Mouse (Mus musculus): ENCODE measurements at regions not wholly inside any gene's neighbourhood (a gene's known extent, or its start where the extent isn't known, plus 50 kb on each side); places are given as distances from the start of the nearest gene placed in this dataset.
A peak's percentile ranks its signal among the peaks of the same experiment; 100 is the strongest.

DNA sequence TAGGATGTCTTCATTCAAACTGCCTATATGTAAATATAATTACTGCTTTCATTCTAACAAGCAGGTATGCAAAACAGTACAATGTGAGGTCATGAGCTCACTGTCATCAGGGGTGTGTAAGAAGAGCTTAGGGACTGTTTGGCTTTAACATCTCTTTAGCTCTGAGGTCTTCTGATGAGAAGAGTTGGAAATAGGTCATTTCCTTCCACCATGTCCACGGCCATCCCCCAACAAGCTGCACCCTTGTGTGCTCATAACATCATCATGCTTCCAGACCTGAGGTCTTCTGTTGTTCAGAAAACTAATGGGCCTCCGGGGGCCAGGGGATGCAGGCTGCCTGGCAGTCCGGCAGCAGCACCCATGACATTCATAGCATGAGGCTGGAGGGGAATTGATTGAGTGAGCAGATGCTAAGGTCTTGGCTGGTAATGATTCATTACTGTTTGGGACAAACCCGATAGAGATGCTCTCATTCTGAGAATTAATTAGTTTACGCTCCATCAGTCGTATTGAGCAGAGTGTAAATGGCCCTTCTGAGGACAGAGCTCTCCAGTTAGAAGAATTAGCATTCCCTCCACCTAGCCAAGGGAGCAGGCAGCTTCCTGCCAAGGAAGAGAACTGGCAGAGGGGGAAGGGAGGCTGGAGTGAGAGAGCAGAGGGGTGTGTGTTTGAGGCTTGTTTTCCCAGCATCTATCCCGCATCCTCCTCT lies 64.0 kb downstream of the Rps24 start:
- H3K27me3 ChIP-seq (ENCODE audit: low read depth, poor library complexity, severe bottlenecking): no peaks in the 10 kb centered on the region
- no peak overlapping the region for H3K27ac ChIP-seq
- H3K4me1 ChIP-seq: no peaks in the 10 kb centered on the region
- no peak overlapping the region for H3K4me3 ChIP-seq
- 60% methylated on average over 7 of the region's 7 CpGs for WGBS
- DNase-seq (ENCODE audit: low spot score): no peak
- no peaks in the 10 kb centered on the region for H3K36me3 ChIP-seq
- H3K9me3 ChIP-seq (replicated peaks): no peaks in the 10 kb centered on the region

GRCm38 (mm10) chr14:24551472-24551783 lies 64.5 kb downstream of the Rps24 start:
- WGBS: 75% methylated on average over 3 of the region's 3 CpGs
- Histone ChIP-seq H3K4me1 (no peaks in the 10 kb centered on the region), H3K36me3 (no peaks in the 10 kb centered on the region), H3K9me3 (replicated peaks) (no peaks in the 10 kb centered on the region), H3K27ac (no peak overlapping the region), H3K4me3 (no peak overlapping the region), H3K27me3 (ENCODE audit: low read depth, poor library complexity, severe bottlenecking) (no peaks in the 10 kb centered on the region)
- no peak for DNase-seq (ENCODE audit: low spot score)

- no peak for DNase-seq (ENCODE audit: low spot score)
- 77% methylated on average over 9 of the region's 9 CpGs for WGBS
- Histone ChIP-seq H3K27ac (no peak overlapping the region), H3K4me3 (no peak overlapping the region), H3K27me3 (ENCODE audit: low read depth, poor library complexity, severe bottlenecking) (no peaks in the 10 kb centered on the region), H3K36me3 (no peaks in the 10 kb centered on the region), H3K9me3 (replicated peaks) (no peaks in the 10 kb centered on the region), H3K4me1 (no peaks in the 10 kb centered on the region)
Measured at GRCm38 (mm10) chr14:24564801-24565624, 78.1 kb downstream of the Rps24 start.

GRCm38 (mm10) chr14:24565718-24566322 lies 78.9 kb downstream of the Rps24 start:
- Histone ChIP-seq H3K9me3 (replicated peaks) (no peaks in the 10 kb centered on the region), H3K27me3 (ENCODE audit: low read depth, poor library complexity, severe bottlenecking) (no peaks in the 10 kb centered on the region), H3K27ac (no peak overlapping the region), H3K36me3 (no peaks in the 10 kb centered on the region), H3K4me3 (no peak overlapping the region), H3K4me1 (no peaks in the 10 kb centered on the region)
- WGBS: 90% methylated on average over 10 of the region's 10 CpGs
- DNase-seq (ENCODE audit: low spot score): no peak

- Histone ChIP-seq H3K36me3 (no peaks in the 10 kb centered on the region), H3K27ac (no peak overlapping the region), H3K27me3 (ENCODE audit: low read depth, poor library complexity, severe bottlenecking) (no peaks in the 10 kb centered on the region), H3K9me3 (replicated peaks) (no peaks in the 10 kb centered on the region), H3K4me3 (no peak overlapping the region), H3K4me1 (peaks cover 15% of the 10 kb centered on the region)
- DNase-seq (ENCODE audit: low spot score): no peak
- WGBS: 88% methylated on average over 5 of the region's 5 CpGs
Measured at GRCm38 (mm10) chr14:24575111-24575510, 88.2 kb downstream of the Rps24 start.

DNA sequence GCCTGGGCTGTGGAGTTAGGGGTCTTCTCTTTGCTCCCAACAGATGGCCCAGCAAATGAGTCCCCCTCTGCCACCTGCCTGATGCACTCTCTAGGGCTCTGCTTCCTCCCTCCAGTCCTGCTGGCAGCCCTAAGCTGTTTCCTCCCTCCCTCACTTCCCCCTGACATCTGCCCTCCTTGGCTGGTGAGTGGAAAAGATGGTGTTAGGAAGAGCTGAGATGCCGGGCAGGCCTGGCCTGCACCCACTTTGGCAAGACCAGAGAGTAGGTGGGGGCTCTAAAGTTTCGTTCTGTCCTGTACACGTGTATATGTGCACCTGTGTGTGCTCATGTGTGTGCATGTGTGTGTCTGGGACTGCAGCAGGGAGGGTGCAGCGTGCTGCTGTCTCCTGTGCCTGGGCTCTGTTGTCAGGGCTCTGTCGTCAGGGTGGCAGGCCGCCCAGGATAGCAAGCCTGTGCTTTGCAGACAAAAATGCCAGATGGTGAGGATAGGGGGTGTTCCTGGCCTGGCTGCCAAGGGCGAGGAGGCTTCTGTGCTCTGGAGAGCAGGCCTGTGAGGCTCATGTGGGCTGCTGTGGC lies 91.7 kb downstream of the Rps24 start:
- H3K9me3 ChIP-seq (replicated peaks): no peaks in the 10 kb centered on the region
- H3K27ac ChIP-seq: peak overlapping the region; percentile 33; the same call in 1 of the 2 replicates
- DNase-seq (ENCODE audit: low spot score): no peak
- H3K36me3 ChIP-seq: no peaks in the 10 kb centered on the region
- no peaks in the 10 kb centered on the region for H3K27me3 ChIP-seq (ENCODE audit: low read depth, poor library complexity, severe bottlenecking)
- H3K4me3 ChIP-seq: no peak overlapping the region
- peaks cover 15% of the 10 kb centered on the region for H3K4me1 ChIP-seq
- 39% methylated on average over 7 of the region's 7 CpGs for WGBS

- H3K4me1 ChIP-seq: peaks cover 17% of the 10 kb centered on the region
- H3K4me3 ChIP-seq: no peak overlapping the region
- 21% methylated on average over 9 of the region's 9 CpGs for WGBS
- no peaks in the 10 kb centered on the region for H3K9me3 ChIP-seq (replicated peaks)
- no peaks in the 10 kb centered on the region for H3K36me3 ChIP-seq
- H3K27ac ChIP-seq: peak overlapping the region; percentile 67; the same call in 1 of the 2 replicates
- DNase-seq (ENCODE audit: low spot score): no peak
- no peaks in the 10 kb centered on the region for H3K27me3 ChIP-seq (ENCODE audit: low read depth, poor library complexity, severe bottlenecking)
Measured at GRCm38 (mm10) chr14:24579153-24579795, 92.3 kb downstream of the Rps24 start.

GRCm38 (mm10) chr14:24586133-24586908 lies 99.4 kb downstream of the Rps24 start:
- no peaks in the 10 kb centered on the region for H3K36me3 ChIP-seq
- H3K4me3 ChIP-seq: no peak overlapping the region
- no peak overlapping the region for H3K27ac ChIP-seq
- H3K9me3 ChIP-seq (replicated peaks): no peaks in the 10 kb centered on the region
- no peak for DNase-seq (ENCODE audit: low spot score)
- 0 out of 2 replicates have a peak, but pooled peaks cover 3% of the 10 kb centered on the region for H3K4me1 ChIP-seq
- WGBS: 61% methylated on average over 7 of the region's 7 CpGs
- H3K27me3 ChIP-seq (ENCODE audit: low read depth, poor library complexity, severe bottlenecking): no peaks in the 10 kb centered on the region

GRCm38 (mm10) chr14:24586982-24587672 lies 100.2 kb downstream of the Rps24 start:
- Histone ChIP-seq H3K27me3 (ENCODE audit: low read depth, poor library complexity, severe bottlenecking) (no peaks in the 10 kb centered on the region), H3K36me3 (no peaks in the 10 kb centered on the region), H3K4me3 (no peak overlapping the region), H3K27ac (no peak overlapping the region), H3K4me1 (0 out of 2 replicates have a peak, but pooled peaks cover 3% of the 10 kb centered on the region), H3K9me3 (replicated peaks) (no peaks in the 10 kb centered on the region)
- DNase-seq (ENCODE audit: low spot score): no peak
- WGBS: 84% methylated on average over 12 of the region's 12 CpGs

DNA sequence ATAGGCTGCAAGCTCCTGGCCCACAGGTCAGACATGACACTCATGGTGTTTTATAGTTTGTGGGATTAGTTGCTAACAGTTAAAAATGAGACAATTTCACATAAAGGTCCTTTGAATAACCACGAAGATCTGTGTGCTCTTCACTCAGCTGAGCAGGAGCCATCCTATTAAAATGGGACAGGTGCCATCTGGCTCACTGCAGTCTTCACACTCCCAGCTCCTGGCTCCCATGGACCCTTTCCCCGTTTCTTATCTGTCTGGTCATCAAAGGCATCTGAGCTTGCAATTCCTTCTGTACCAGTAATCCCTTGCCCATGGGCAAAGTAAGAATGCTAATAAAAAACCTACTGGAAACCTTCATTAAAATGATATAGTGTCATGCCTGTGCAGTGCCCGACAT lies 101.1 kb downstream of the Rps24 start:
- Histone ChIP-seq H3K4me3 (no peak overlapping the region), H3K27me3 (ENCODE audit: low read depth, poor library complexity, severe bottlenecking) (no peaks in the 10 kb centered on the region), H3K27ac (no peak overlapping the region), H3K4me1 (0 out of 2 replicates have a peak, but pooled peaks cover 3% of the 10 kb centered on the region), H3K36me3 (no peaks in the 10 kb centered on the region), H3K9me3 (replicated peaks) (no peaks in the 10 kb centered on the region)
- DNase-seq (ENCODE audit: low spot score): no peak
- WGBS: 72% methylated on average over 3 of the region's 3 CpGs

DNA sequence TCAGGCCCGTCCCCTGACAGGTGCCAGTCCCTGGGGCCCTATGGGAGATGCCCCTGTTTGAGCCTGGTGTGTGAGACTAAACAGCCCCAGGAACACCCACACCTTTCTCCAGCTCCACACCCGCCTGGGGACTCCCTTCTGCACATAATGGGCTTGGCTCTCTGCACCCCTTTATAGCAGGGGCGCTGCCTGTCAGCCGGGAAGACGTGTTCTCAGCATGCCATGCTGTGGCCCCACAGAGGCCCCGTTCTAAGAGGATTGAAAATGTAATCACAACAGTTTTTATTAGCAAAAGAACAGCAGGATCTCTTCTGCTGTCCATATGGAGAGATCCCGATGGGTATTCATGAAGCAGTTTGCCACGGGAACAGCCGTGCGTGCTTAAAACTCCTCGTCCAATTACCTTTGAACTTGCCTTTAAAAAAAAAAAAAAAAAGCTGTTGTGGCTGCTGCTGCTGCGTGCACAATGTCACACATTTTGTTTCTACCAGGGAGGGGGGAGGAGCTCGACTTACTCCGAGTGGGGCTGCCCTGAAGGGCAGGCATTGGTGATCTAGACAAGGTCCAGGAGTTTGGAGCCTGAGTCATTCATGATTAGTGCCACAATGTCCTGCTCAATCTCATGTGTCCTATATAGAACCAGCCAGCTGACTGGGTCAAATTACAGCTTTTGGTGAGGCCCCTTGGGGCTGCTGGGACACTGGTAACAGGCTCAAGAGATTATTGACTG lies 119.7 kb downstream of the Rps24 start:
- DNase-seq (ENCODE audit: low spot score): no peak
- WGBS: 44% methylated on average over 14 of the region's 14 CpGs
- Histone ChIP-seq H3K4me3 (no peak overlapping the region), H3K36me3 (no peaks in the 10 kb centered on the region), H3K27me3 (ENCODE audit: low read depth, poor library complexity, severe bottlenecking) (no peaks in the 10 kb centered on the region), H3K4me1 (peaks cover 19% of the 10 kb centered on the region), H3K9me3 (replicated peaks) (no peaks in the 10 kb centered on the region), H3K27ac (peak overlapping the region; percentile 61; the same call in 1 of the 2 replicates)

Data from limb, embryonic 10.5 days (tissue).